Mouse (Mus musculus) brain, adult 2 months (tissue): ENCODE measurements at regions not wholly inside any gene's neighbourhood (a gene's known extent, or its start where the extent isn't known, plus 50 kb on each side); places are given as distances from the start of the nearest gene placed in this dataset.
"Not testable (repeated sequence)": the region's sequence is repeated elsewhere in the genome, so short reads cannot be mapped to it uniquely, and the experiment has no call there.

Source experiments
- DNase-seq: peaks from one replicate; pipeline ENCODE4 v3.0.0; 2011; ENCODE audit warnings: low read depth, low spot score

DNA sequence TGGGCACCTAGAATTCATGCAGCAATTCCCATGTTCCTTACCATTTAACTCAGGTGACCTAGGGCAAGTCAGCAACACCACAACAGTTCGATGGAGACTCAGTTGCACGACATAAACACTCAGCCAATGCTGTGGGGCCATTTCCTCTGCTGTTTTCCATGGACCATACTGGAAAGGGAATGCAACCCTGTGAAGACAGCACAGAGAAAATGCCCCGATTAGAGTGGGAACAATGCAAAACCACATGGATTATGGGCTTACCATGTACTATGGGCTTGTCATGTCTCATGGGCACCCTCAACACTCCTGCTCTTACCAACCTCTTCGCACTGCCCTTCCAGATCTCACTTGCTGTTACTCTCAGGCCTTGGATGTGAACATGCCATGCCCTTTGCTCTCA lies 207.6 kb downstream of the Snurf start:
- not testable (repeated sequence) for DNase-seq

DNA sequence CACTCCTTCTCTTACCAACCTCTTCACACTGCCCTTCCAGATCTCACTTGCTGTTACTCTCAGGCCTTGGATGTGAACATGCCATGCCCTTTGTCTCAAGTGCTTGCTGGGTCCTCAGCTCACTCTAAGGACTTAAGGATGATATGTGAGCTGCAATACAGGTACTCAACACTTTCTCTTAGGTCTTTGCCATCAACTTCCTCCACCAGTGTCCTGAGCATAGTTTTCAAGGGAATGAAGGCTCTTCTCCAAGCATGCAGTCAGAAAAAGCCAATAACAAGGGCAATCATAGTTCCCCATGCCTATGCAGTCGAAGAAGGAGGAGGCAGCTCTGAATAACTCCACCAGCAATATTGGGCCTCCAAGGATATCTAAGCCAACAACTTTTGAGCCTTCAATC lies 235.1 kb downstream of the Snurf start:
- not testable (repeated sequence) for DNase-seq

DNA sequence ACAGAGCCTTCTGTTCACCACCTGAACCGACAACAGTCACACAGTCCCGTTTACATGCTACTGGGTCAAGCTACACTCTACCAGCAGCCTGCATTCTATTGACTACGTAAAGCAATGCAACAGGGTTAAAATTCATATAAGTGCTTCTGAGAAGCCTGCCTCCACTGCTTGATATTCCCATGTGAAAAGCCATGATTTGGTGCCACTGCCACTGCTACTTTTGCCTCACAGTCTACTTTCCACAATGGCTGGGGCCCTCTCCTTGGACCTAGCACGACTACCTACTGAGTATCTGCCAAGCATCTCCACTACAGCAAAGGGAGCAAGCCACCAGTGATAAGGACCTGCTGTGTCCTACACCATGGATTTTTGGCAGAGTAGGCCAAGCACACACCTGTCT lies 236.2 kb downstream of the Snurf start:
- not testable (repeated sequence) for DNase-seq

DNA sequence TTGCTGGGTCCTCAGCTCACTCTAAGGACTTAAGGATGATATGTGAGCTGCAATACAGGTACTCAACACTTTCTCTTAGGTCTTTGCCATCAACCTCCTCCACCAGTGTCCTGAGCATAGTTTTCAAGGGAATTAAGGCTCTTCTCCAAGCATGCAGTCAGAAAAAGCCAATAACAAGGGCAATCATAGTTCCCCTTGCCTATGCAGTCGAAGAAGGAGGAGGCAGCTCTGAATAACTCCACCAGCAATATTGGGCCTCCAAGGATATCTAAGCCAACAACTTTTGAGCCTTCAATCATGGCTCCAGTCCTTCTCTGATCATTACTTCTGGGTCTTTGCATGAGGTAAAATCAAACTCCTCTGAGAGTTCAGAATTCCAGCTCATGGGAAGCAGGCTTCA lies 237.5 kb downstream of the Snurf start:
- DNase-seq = peak; percentile 3
